Mouse (Mus musculus) lung, postnatal 14 days (tissue): Measurements from ENCODE around the gene Slc10a7.
"Not testable (repeated sequence)": the region's sequence is repeated elsewhere in the genome, so short reads cannot be mapped to it uniquely, and the experiment has no call there.

Experiments used
- DNase-seq: peaks from one replicate; pipeline ENCODE4 v3.0.0; 2021

Gene Slc10a7

DNA sequence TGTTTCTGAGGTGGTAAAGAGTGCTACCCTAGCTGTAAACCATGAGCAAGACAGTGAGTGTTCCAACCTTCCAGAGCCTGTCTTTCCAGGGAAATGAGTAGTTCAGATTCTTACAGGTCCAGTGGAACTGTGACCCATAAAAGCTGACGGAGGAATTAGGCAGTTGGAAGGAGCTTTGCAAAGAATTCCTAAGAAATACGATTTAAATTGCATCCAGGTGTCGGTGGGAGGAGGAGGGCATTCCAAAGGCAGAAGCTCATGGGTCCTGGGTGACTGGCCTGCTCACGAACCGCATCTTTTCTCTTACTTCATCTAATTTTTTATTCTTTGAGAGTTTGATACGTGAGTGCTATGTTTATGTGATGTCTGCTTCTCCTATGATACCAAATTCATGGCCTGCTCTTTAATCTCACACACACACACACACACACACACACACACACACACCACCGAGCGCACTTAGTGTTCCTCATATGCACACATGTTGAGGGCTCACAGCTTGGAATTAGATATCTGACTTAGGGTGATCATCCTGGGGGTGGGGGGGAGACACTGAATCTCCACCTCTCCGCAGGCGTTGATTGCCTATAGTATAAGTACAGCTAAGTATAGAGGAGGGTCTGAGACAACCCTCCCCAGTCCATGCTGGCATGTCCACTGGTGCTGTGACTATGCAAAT lies 169.5 kb downstream of the Slc10a7 start:
- no peak for DNase-seq

DNA sequence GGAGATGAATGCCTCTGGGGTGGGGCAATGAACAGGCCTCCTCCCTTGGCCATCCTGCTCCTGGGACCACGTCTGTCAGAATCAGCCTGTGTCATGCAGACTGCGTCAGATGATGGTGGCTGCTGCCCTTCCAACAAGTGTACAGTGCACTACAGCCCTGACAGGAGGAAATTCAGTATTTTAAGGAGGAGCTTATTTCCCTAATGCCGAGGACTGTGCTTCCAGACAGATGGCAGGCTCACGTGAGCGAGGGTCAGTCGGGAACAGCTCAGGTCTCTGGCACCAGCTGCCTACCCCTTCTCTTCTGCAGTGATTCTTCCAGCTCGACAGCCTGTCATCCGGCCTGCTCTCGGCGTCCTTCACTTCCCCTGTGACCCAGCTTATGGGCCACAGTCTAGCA lies 181.6 kb downstream of the Slc10a7 start:
- DNase-seq: no peak

DNA sequence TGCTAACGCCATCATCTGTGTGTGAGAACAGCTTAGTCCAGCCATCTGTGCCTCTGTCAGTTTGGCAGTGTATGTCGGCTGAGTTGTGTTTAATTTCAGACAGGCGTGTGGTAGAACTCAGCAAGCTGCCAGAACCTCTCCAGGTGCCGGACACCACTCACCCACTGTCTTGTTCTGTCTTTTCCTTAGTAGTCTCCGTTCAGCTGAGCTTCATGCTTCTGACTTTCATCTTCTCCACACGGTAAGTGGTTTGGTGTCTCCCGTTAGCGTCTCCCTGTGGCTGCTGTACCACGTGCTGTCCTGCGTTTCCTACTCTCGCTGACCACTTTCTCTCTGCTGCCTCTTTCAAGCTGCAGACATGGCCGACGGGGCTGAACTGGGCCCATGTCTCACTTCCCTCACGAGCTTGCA lies 189.2 kb downstream of the Slc10a7 start:
- no peak for DNase-seq

DNA sequence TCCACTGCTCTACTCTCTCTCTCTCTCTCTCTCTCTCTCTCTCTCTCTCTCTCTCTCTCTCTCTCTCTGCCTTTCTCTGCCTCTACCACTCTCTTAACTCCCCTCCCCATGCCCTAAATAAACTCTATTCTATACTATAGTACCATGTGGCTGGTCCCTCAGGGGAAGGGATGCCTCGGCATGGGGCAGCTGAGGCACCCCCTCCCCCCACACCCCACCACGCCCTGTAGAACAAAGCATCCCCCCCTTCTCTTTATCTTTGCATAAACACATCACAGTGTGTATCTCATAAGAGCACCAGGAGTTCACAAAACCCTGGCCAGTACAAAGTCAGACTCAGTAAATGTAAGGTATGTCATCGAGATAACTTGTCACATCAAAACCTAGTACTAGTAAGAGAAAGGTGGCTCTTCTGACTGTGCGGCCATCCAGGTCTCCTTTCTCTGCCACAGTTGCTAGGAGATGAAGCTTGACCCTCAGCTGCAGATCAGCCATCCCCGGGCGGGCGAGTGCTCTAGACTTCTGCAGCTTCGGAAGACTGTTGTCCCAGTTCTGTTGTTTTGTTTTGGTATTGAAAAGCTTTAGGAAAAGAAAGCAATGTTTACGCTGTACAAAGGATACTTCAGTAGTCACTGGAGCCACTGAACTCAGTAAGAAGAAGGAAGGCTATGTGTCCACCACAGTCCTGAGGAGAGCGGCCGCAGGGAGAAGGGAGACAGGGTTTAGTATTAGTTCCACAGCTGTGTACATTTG lies 194.1 kb downstream of the Slc10a7 start:
- no peak for DNase-seq

DNA sequence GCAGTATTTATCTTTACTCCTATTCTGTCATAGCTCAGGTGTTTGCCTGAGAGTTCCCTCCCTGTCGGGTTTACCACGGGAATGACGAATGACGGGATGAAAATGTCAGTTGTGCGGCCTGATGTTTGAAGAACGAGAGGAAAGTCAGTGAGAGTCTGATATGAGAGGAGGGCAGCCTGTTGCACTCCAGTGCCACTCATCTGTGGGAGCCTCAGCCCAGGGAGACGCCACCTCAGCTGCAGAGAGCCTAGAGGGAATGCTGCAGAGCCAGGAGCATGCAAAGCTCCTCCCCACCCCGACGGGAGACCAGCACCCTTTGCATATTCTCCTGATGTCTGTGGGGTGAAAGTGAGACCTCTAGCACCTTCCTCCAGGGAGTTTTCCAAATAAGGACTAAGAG lies 196.8 kb downstream of the Slc10a7 start:
- no peak for DNase-seq

DNA sequence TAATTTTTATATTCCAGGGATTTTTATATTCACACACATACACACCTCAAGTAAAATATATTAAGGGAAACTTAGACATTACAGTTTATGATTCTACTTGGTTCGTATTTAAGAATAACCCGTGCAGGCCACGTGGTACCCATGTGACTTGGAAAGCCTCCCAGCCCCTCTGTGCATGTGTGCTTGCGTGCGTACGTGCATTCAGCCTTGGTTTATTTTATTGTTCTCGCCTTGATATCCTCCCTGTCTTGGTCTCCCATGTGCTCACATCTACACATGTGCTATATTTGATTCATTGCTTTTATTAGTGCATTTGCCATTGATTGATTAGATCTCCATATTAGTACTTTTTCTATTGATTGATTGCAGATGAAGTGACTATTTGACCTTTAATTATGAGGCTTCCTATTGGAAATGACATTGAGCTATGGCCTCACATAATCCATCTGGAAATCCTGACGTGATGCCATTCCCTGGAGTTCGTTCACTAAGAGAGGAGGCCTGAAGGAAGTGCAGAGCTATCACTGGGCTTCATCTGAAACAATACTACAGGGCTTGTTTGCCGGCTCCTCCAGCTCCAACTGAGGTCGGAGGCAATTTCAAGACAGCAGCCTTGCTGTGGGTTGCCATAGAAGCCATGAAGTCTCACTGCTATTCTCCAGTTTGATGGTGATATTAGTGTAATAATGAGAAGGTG lies 200.9 kb downstream of the Slc10a7 start:
- no peak for DNase-seq

DNA sequence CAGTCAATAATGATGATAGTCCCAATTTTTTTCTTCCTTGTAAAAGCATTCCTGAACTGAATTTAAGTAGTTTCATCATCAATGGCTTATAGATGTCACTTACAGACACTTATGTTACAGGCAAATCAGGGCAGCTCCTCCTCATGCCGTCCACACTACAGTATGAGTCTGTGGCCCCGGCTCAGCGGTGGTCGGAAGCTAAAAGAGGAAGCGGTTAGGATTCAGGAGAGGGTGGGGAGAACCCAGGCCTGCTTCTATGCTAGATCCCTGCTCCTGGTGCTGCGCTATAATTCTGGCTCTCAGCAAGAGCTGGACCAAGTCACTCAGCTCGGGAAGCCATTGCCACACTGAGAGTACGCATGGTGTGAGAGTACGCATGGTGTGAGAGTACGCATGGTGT lies 201.8 kb downstream of the Slc10a7 start:
- DNase-seq: no peak

DNA sequence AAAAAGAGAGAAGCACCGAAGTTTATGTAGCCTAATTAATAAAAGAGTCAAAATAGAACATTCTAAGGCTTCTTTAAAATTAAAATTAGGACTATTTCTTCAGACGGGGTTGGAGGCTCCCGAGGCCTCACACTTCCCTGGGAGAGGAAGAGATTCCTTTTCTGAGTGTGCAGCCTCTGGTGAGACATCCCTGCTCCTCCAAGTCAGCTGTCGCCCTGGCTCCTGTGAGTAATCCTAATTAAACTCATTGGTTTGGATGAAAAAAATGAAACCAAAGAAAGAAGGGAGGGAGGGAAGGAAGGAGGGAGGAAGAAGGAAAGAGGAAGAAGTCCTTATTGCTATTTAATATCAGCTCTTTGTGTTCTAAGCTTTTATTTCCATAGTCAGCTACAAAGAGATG lies 205.7 kb downstream of the Slc10a7 start:
- DNase-seq: no peak

DNA sequence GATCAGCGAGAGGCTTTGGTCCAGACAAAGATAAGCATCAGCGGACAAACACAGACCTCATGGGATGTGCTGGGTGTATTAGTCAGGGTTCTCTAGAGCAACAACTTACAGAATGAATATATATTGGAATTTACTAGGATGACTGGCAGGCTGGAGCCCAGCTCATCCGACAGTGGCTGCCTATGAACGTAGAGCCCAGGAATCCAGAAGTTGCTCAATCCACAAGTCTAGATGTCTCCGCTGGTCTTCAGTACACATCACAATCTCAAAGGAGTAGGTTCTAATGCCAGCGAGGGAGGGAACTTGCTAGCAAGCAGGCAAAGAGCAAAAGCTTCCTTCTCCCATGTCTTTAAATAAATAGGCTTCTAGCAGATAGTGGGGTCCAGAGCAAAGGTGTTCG lies 207.4 kb downstream of the Slc10a7 start:
- DNase-seq: no peak

DNA sequence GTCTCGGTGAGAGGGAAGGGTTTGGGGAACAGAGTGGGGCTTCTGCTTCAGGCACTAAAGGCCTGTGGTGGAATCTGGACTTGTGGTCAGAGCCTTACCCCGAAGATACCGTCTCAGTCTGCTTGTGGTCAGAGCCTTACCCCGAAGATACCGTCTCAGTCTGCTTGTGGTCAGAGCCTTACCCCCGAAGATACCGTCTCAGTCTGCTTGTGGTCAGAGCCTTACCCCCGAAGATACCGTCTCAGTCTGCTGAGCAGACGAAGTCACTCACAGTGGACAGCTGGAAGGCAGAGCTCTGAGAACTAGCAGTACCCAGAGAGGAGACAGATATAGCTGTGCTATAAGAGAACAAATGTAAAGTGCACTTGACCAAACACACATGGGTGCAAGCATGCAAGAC lies 208.0 kb downstream of the Slc10a7 start:
- DNase-seq: not testable (repeated sequence)

DNA sequence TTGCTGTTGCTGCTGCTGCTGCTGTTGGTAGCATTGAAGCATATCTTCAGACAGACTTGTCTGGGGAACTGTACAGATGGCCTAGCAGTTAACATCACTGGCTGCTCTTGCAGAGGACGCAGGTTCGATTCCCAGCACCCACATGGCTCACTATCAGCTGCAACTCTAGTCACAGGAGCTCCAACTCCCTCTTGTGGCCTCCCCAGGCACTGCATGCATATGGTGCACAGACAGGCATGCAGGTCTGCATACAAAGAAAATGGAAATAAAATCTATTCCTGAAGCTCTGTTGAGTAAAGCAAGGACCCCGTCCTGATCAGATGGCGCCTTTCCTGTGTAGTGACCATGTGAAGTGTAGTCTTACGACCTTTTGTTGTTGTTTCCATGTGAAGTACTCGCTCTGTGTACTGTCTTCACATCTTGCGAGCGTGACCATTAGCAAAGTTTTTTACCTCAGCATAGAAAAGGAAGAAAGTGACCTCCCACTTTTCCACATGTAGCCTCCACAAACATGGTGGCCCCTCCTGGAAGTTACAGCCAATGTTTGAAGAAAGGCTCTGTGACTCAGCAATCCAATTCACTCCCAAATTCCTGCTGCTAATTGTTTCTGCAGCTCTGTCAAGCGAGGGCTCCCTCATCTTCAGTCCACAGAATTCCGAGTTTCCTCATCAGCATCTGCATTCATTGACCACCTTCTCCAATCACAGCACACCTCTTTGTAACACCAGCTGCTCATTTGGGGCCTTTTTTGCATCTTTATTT lies 210.3 kb downstream of the Slc10a7 start:
- no peak for DNase-seq

DNA sequence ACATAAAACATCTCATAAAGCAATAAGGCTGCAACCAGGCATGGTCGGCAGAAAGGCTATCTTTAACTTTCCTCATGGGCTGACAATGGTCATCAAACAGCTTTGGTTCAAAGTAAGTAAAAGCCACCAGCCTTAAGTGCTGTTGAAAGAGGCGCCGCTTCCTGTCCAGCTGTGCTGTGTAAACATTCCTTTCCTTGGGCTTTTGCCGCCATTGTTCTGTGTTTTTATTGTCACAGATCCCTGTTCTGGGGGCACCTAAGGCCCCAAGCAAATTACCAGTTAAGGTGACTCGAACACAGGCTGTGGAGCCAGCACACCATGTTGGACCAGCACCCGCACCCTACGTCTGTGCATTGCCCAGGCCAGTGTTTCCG lies 210.9 kb downstream of the Slc10a7 start:
- DNase-seq: peak; percentile 31

DNA sequence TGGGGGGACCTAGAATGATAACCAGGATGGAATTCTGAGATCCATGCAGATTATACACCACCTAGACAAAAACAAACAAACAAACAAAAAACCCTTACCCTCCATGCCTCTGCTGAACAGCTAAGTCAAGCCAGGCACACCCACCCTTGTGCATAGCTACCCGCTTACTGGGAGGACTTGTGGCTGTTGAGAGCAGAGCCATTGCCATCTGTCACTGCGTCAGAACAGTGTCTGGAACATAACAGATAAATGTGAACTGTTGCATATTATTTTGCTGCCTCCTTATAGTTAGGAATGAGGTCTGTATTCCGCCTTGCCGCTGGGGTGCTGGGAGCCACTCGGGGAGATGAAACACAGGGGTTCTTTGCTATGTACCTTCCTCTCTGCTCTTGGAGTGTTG lies 212.4 kb downstream of the Slc10a7 start:
- DNase-seq: no peak

DNA sequence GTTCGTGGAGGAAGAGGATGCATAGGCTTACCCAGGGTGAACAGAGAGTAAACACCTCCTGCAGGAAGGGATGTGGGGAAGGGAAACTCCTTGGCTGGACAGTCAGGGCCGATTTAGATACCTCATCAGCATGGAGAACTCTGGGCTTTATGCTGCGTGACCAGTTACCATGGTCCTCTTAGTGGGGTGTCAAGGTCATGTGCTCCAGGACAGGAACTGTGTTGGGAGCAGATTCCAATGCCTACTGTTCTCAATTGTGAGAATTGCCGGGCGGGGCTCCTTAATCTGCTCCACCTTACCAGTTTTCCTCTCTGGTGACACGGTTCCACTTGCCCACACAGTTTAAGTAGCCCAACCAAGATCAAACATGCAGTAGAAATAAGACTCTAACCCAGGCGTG lies 213.1 kb downstream of the Slc10a7 start:
- DNase-seq: no peak

DNA sequence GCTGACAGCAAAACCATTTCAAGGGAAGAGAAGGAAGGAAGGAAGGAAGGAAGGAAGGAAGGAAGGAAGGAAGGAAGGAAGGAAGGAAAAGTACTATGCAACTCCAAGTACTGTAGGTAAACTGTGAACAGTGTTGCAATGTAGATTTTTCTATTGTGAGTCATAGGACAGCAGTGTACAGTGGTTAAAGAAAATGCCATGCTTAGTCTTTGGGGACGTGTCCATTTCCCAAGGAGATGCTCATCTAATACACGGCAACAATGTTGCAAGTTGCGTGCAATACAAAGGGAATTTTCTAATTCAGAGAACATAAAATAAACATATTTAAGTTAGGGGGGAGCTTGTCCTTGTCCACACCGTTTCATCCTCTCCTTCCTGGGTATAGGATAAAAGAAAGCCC lies 215.7 kb downstream of the Slc10a7 start:
- DNase-seq: no peak

DNA sequence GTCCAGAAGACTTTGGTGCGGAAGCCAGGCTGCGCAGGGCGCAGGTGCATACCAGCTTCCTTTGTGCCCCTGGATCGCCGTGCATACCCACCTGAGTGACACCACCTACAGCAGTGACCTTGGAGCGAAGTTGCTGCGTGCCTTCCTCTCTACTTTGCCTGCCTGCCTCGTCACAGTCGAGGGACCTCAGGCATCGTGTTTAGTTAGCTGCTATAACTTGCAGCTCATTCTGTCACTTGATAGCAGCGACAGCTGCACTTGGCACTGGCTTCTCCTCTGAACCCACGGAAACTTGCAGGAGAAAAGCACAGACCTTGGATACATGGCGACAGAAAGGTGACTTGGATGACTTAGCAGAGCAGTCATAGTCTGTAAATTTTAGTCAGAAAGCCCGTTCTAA lies 219.1 kb downstream of the Slc10a7 start:
- DNase-seq: no peak

DNA sequence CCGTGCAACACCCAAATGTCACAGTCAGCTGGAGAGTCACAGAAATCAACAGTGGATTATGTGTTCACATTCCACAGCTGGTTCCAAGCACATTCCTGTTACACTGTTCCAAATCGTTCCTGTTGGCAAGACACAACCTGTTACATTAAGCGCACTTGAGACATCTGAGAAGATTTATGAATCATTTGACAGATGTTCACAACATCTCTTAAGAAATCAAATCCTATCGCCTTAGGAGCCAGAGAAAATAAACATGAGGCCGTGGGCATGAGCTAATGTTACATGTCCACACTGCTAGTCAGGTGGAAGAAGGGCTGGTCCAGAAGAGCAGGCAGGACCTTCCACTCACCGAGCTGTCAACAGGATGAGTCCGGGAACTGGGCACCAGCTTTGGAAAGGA lies 223.3 kb downstream of the Slc10a7 start:
- no peak for DNase-seq

DNA sequence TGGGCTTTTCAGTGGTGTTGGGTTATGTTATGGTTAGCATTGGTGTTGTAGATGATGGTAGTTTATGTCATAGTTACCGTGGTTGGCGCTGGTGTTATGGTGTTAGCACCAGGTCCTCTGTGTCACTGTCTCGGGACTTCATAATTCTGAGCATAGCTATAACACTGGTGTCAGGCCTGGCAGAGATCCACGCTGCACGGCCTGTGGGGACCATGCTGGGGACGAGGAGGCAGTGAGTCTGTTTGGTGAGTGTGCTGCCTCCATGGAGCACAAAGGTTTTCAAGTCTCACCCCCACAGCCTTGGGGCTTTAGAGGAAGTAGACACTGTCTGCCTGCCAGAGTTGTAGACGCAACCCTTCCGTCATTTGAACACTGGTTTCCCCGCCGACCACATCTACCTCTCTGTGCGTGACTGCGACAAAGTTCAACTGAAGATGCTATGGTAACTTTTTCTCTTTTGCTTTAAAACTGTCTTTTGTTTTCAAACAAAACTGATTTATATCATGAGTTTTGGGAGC lies 223.9 kb downstream of the Slc10a7 start:
- no peak for DNase-seq

DNA sequence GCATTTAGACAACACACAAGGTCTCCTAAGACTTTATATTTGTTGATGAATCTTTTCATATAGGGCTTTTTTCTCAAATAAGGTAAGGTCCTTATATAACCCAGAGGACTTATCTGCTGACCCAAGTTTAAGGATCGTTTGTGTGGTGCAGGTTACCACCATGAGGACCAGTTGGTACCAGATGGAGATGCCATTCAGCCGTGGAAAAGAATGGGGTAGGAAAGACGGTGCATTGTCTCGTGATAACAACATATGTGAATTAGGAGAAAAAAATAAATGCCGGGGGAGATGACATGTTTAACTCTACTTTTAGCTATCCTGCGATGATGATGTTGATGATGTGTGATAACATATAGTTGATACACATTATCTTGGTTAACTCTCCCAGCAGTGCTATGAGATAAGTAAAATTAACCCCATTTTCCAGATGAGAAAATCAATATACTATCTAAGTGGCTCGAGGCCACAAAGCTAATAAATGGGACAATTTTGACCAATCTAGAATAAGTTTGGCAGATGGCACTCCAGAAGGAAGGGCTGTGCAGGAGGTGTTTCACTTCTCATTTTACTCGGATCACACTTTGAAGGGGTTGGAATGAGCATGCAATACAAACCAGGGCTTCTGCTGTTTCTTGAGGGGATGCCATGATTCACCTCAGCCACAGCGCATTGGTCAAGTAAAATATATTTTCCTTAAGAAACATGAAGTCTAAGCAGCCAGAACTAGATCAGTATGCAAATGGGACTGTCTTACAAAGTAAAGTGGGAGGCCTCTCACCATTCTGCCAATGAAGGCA lies 225.8 kb downstream of the Slc10a7 start:
- DNase-seq: no peak

DNA sequence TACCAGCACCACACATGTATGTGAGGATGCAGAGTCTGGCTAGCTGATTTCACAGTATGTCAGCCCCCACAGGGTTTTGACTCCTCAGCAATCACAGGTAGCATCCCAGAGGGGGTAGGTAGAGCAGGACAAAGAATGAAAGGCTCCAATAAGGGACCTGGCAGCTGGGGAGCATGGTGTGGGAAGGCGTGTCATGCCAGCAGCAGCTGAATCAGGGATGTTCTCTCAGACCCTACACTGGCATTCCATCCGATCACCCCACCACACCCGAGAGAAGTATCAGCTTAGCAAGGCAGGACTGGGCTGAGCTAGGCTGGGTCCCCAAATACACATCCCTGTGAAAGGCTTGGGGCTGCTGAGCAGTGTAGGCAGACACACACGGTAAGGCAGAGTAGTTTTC lies 229.2 kb downstream of the Slc10a7 start:
- no peak for DNase-seq

DNA sequence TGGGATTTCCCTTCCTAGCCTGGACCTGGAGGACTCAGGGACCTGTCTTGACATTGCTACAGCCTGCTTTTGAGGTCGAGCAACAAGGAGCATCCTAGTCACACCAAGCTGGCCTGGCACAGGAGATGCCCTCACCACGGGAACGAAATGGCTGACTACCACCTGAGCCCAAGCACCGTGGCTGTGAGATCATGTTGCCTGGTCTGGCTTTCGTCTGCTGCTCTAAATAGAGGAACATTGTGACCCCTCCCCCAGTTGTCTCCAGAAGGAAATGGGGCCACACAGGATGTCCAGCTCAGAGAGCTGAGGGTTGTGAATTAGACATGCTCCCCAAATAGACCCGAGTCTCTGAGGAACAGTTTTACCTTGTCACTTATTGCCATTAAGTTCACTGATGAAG lies 231.8 kb downstream of the Slc10a7 start:
- DNase-seq: no peak

DNA sequence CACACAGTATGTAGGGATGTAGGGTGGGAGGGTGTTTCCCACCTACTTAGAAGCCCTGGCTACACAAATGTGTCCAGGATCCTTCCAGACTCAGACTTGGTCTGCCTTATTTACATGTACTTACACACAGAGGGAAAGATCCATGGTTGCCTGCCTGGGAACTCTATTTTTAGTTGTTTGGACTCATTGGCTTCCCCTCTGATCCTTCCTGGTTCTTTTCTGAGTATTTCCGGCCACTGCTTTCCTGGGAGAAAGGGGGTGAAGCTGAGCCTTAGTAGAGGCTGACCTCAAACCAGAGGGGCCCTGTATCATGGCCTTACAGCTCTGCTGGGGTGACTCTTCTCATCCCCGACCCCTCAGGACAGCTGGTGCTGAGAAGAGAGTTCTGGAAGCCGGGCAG lies 232.3 kb downstream of the Slc10a7 start:
- DNase-seq: no peak
